Mouse (Mus musculus) hematopoietic stem cell, adult 5-6 weeks (primary cell): Measurements from ENCODE around the gene Pacsin2. TPM values are rescaled to one million over a fixed set of nuclear protein-coding genes. Genes with fewer than 3 reads are reported as not detected.

Source experiments
- ATAC-seq, 2 experiments: fragments of 125-278 bp in 1 of 2; replicated peaks in 1 of 2; 2 replicates each; pipeline ENCODE4 v1.8.0; 2016 to 2017; ENCODE audit warnings: inconsistent platforms in 2 of 2, mild to moderate bottlenecking in 2 of 2, moderate number of reproducible peaks in 2 of 2, low read depth in 1 of 2, moderate TSS enrichment in 1 of 2; ENCODE audit not compliant: low FRiP score in 2 of 2, poor library complexity in 2 of 2, severe bottlenecking in 2 of 2, insufficient read depth in 1 of 2, low TSS enrichment in 1 of 2
- total RNA-seq: library from RNA; stranded (forward); fragments of 172-1452, 232-1000 nt; gene quantifications from 2 replicates; pipeline ENCODE4 v1.2.3, GENCODE M21; 2017

The Pacsin2 gene
- total RNA-seq, 1 experiment from 2014 or later, result 83.5 TPM

- no peak for ATAC-seq
These were observed 28.9 kb downstream of the Pacsin2 start for GRCm38 (mm10) chr15:83435324-83436090.

GRCm38 (mm10) chr15:83434692-83435091 lies 29.7 kb downstream of the Pacsin2 start:
- ATAC-seq, result no peak

- ATAC-seq, result no peak
These were observed 31.1 kb downstream of the Pacsin2 start for GRCm38 (mm10) chr15:83433344-83433743.

GRCm38 (mm10) chr15:83432231-83433031 lies 32.0 kb downstream of the Pacsin2 start:
- peak; percentile 78 to 87 for ATAC-seq

GRCm38 (mm10) chr15:83430986-83431763 lies 33.2 kb downstream of the Pacsin2 start:
- ATAC-seq, result no peak

- no peak for ATAC-seq
These were observed 34.0 kb downstream of the Pacsin2 start for GRCm38 (mm10) chr15:83430419-83430818.

GRCm38 (mm10) chr15:83428586-83428985 lies 35.8 kb downstream of the Pacsin2 start:
- ATAC-seq, result no peak

- ATAC-seq, result no peak
These were observed 36.9 kb downstream of the Pacsin2 start for GRCm38 (mm10) chr15:83427294-83428163.

- peak in 1 of 2 experiments; percentile 38; a peak in 1 of 4 replicates for ATAC-seq
These were observed 38.6 kb downstream of the Pacsin2 start for GRCm38 (mm10) chr15:83425794-83426193.

GRCm38 (mm10) chr15:83425277-83425676 lies 39.1 kb downstream of the Pacsin2 start:
- ATAC-seq, result peak in 1 of 2 experiments; percentile 25; a peak in 1 of 4 replicates

GRCm38 (mm10) chr15:83423589-83424384 lies 40.6 kb downstream of the Pacsin2 start:
- ATAC-seq, result no peak

- no peak for ATAC-seq
These were observed 42.0 kb downstream of the Pacsin2 start for GRCm38 (mm10) chr15:83422299-83422981.

GRCm38 (mm10) chr15:83419562-83419961 lies 44.8 kb downstream of the Pacsin2 start:
- peak in 1 of 2 experiments; percentile 41; a peak in 1 of 4 replicates for ATAC-seq

- no peak for ATAC-seq
These were observed 45.7 kb downstream of the Pacsin2 start for GRCm38 (mm10) chr15:83418685-83419084.

- ATAC-seq, result no peak
These were observed 46.5 kb downstream of the Pacsin2 start for GRCm38 (mm10) chr15:83417916-83418315.

- ATAC-seq, result no peak
These were observed 47.0 kb downstream of the Pacsin2 start for GRCm38 (mm10) chr15:83417407-83417806.
